Mouse (Mus musculus): ENCODE results near the gene Abca9.

The Abca9 gene

GRCm38 (mm10) chr11:110060127-110060526 lies 107.9 kb downstream of the Abca9 start:
- DNase-seq, result no peak

GRCm38 (mm10) chr11:110053681-110054080 lies 114.3 kb downstream of the Abca9 start:
- DNase-seq, result no peak

Measured in cerebellum, postnatal 14 days (tissue).